Mouse (Mus musculus) cerebellum, adult 2 months (tissue): ENCODE results near the gene Chil1. TPM values are rescaled to one million over a fixed set of nuclear protein-coding genes. Genes with fewer than 3 reads are reported as not detected.

Experiments
- DNase-seq, 2 experiments: peaks; one replicate each; pipeline ENCODE4 v3.0.0; 2021
- H3K27ac ChIP-seq: fragments of 200-500 bp; 2 replicates; pipeline ENCODE4 v1.5.1; 2012; ENCODE audit warnings: low read length, control low read depth, inconsistent platforms; ENCODE audit not compliant: insufficient read depth
- H3K27me3 ChIP-seq: fragments of 200-500 bp; 2 replicates; pipeline ENCODE4 v1.6.1; 2012; ENCODE audit warnings: inconsistent platforms, mild to moderate bottlenecking, low read length, moderate library complexity; ENCODE audit not compliant: control insufficient read depth, insufficient read depth
- H3K4me1 ChIP-seq: fragments of 200-500 bp; 2 replicates; pipeline ENCODE4 v1.6.1; 2011; ENCODE audit warnings: low read length; ENCODE audit not compliant: control insufficient read depth, insufficient read depth
- H3K4me3 ChIP-seq: fragments of 200-500 bp; replicated peaks from 2 replicates; pipeline ENCODE3; 2011; ENCODE audit warnings: mild to moderate bottlenecking, low read depth, low read length, control low read depth; ENCODE audit not compliant: insufficient read depth
- CTCF ChIP-seq: fragments of 200-500 bp; IDR thresholded peaks from 2 replicates; pipeline ENCODE4 v1.5.1; 2011; ENCODE audit warnings: low read depth, mild to moderate bottlenecking, control low read depth, low read length, moderate library complexity, borderline replicate concordance; ENCODE audit not compliant: insufficient read depth
- POLR2A ChIP-seq: fragments of 200-500 bp; IDR thresholded peaks from 2 replicates; pipeline ENCODE4 v1.6.1; 2011; ENCODE audit warnings: low read length, control low read depth, borderline replicate concordance; ENCODE audit not compliant: insufficient read depth
- WGBS: fragments of 180-500 bp; shearing (Covaris S2); methylation state at CpG from one replicate; pipeline ENCODE4 v1.1.7; 2018; 5-methylcytosine and 5-hydroxymethylcytosine counted together
- polyA plus RNA-seq: library from polyadenylated mRNA; depleted of rRNA; stranded (reverse); fragments of >200 nt; gene quantifications from 2 replicates; pipeline ENCODE4 v1.2.3, GENCODE M21; 2012

The Chil1 gene
- polyA plus RNA-seq, 1 experiment, result 24.2 TPM

GRCm38 (mm10) chr1:134219608-134220007, 37.6 kb downstream of the Chil1 start:
- TF ChIP-seq CTCF, result no peak
- no peak for TF ChIP-seq POLR2A
- Histone ChIP-seq H3K4me3 (no peak overlapping the region), H3K27ac (no peak overlapping the region), H3K4me1 (peaks cover 65% of the 10 kb centered on the region), H3K27me3 (no peaks in the 10 kb centered on the region)
- no peak for DNase-seq
- 17% methylated on average over 5 of the region's 5 CpGs for WGBS

- Histone ChIP-seq H3K4me1 (peaks cover 63% of the 10 kb centered on the region), H3K27ac (no peak overlapping the region), H3K4me3 (no peak overlapping the region), H3K27me3 (no peaks in the 10 kb centered on the region)
- DNase-seq, result no peak
- TF ChIP-seq POLR2A (no peak), CTCF (no peak)
- 55% methylated on average over 1 of the region's 1 CpGs for WGBS
Observed at GRCm38 (mm10) chr1:134221172-134221571, 39.2 kb downstream of the Chil1 start.

DNA sequence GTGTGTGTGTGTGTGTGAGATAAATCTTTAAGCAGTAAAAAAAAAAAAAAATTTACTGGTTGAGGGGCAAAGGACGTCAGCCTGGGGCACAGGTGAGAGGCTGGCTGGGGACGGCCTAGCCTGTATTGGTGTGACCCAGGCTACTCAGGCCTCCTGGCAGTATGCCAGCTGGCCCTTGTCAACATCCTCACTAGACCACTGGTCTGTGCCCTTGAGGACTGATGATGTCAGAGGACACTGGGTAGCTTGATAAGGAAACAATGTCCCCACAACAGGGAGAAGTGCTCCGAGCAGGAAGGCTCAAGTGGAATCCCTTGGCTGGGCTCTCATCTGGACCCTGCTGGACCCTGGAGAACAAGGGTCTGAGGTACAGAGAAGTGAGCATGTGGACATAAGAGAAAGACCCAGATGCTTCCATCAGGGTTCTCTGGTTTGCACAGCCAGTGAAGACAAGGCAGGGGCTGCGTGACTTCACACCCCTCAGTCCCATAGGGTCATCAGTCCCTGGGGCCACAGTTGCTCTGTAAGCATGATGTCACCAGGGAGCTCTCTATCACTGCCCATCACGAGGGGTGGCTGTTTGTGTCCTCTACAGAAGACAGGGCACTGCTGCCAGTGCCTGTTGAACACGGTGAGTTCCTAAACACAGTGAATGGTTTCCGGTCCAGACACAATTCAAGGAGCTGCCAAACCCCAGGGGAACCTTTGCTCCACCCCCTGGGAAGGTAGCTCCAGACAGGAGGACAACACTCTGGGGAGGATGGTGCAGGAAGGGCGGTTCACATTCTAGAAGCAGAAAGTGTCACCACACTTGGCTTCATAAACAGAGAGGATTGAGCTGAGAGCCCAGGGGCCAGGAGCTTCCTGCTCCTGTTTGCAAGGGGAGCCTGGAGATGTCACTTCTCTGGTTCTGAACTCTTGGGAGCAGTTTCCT, 40.4 kb downstream of the Chil1 start:
- Histone ChIP-seq H3K27ac (peak overlapping the region; percentile 28), H3K27me3 (no peaks in the 10 kb centered on the region), H3K4me3 (no peak overlapping the region), H3K4me1 (peaks cover 61% of the 10 kb centered on the region)
- WGBS, result 31% methylated on average over 8 of the region's 8 CpGs
- TF ChIP-seq POLR2A (no peak), CTCF (no peak)
- DNase-seq, result peak in 1 of 2 experiments; percentile 40

DNA sequence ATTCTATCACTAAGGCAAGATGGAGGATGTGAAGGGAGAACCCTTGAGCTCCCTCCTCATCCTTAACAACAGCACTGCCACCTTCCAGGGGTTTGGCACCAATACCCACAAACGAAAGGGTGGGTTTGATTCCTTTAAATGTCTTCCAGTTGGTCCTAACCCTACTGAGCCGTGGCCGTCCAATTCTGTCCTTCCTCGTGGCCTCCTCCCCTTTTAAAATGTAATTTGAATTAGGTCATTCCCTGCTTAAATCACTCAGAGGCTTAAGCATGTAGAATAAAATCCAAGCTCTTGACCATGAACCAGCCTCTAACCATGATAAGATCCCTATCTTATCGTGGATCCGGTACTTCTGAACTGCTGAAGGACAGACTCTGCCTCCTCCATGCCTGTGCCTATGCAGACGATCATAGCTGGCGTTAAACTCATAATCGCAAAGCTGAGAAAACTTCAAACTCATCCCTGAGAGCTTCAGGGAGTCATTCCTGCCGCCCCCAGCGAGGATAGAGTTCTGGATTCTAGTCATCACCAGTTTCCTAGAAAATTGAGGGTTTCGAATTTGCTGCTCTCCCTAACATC, 42.8 kb downstream of the Chil1 start:
- peak overlapping the region; percentile 2; the same call in 1 of the 2 replicates for H3K27ac ChIP-seq
- DNase-seq, result no peak
- peaks cover 46% of the 10 kb centered on the region for H3K4me1 ChIP-seq
- no peak overlapping the region for H3K4me3 ChIP-seq
- H3K27me3 ChIP-seq, result no peaks in the 10 kb centered on the region
- TF ChIP-seq CTCF, result no peak
- no peak for TF ChIP-seq POLR2A
- WGBS, result 78% methylated on average over 12 of the region's 12 CpGs

- Histone ChIP-seq H3K27ac (no peak overlapping the region), H3K4me1 (peaks cover 44% of the 10 kb centered on the region), H3K27me3 (no peaks in the 10 kb centered on the region), H3K4me3 (no peak overlapping the region)
- 81% methylated on average over 5 of the region's 5 CpGs for WGBS
- TF ChIP-seq POLR2A (no peak), CTCF (no peak)
- peak in 1 of 2 experiments; percentile 47 for DNase-seq
Observed at GRCm38 (mm10) chr1:134225375-134225774, 43.4 kb downstream of the Chil1 start.

- TF ChIP-seq CTCF (no peak), POLR2A (no peak)
- 84% methylated on average over 8 of the region's 8 CpGs for WGBS
Observed at GRCm38 (mm10) chr1:134226739-134227138, 44.8 kb downstream of the Chil1 start.

GRCm38 (mm10) chr1:134229806-134230575, 48.0 kb downstream of the Chil1 start:
- no peaks in the 10 kb centered on the region for H3K27me3 ChIP-seq
- peak overlapping the region; percentile 54 for H3K27ac ChIP-seq
- peak in 1 of 2 experiments; percentile 43 for DNase-seq
- 34% methylated on average over 5 of the region's 5 CpGs for WGBS
- TF ChIP-seq CTCF (no peak), POLR2A (no peak)
- peaks cover 31% of the 10 kb centered on the region for H3K4me1 ChIP-seq
- H3K4me3 ChIP-seq, result peak overlapping the region; percentile 61

More at GRCm38 (mm10) chr1:134226739-134227138, 44.8 kb downstream of the Chil1 start:
- H3K27me3 ChIP-seq, result no peaks in the 10 kb centered on the region
- no peak overlapping the region for H3K27ac ChIP-seq
- DNase-seq, result no peak
- H3K4me1 ChIP-seq, result peaks cover 54% of the 10 kb centered on the region
- no peak overlapping the region for H3K4me3 ChIP-seq
